ENCODE assay signal across 9 mouse cellular contexts in the genomic region with DNA sequence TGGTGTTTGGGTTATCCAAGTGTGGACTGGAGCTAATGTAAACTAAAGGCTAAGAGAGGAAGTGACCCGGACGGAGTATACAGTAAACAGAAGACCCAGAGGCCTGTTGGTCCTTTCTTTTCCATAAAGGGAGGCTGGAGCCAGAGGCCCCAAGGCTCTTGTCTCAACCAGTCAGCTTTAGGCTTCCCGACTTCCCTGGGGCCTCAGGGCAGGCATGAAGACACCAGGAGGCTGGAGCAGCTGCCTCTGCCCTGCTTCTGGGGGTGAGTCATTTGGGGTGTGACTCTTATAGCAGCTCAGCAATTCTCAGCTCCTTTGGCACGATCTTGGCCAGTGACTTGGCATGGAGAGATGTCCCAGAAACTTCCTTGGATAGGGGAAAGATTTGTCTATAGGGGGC.
A peak's percentile ranks its signal among the peaks of the same experiment; 100 is the strongest.
DNase-seq lines count a peak whose midpoint lies in the region; ATAC-seq and TF ChIP-seq lines count a peak whose summit lies in the region.
"Had no signal": no experiment of that assay in that cellular context is flagged by ENCODE, and none has a peak within 500 bp of the region (broad histone marks: within the 10 kb centered on the region; RNA-seq: fewer than 3 reads in every experiment).

No protein-coding gene starts in this region.

- ATAC-seq in hindbrain, embryonic 16.5 days, result no peak
- no peak for ATAC-seq in hindbrain, postnatal 0 days
- peak; percentile 57; the same call in 1 of the 2 replicates for ATAC-seq in lung, embryonic 14.5 days (ENCODE audit: insufficient read depth)
- ATAC-seq in erythroblast, adult 5-6 weeks (replicated peaks; ENCODE audit: low FRiP score, poor library complexity, severe bottlenecking), result no peak
- no peak for ATAC-seq in midbrain, embryonic 14.5 days (ENCODE audit: low FRiP score, low TSS enrichment)

- H3K36me3 ChIP-seq in hindbrain, embryonic 16.5 days (ENCODE audit: control insufficient read depth, insufficient read depth, low read length), result peaks cover 15% of the 10 kb centered on the region
- peaks cover 16% of the 10 kb centered on the region; the same call in 1 of the 2 replicates for H3K36me3 ChIP-seq in hindbrain, postnatal 0 days (ENCODE audit: insufficient read depth, low read length)
- 0 out of 2 replicates have a peak, but pooled peaks cover 3% of the 10 kb centered on the region for H3K36me3 ChIP-seq in lung, embryonic 14.5 days (ENCODE audit: insufficient read depth)
- peaks cover 42% of the 10 kb centered on the region for H3K36me3 ChIP-seq in midbrain, embryonic 14.5 days (ENCODE audit: control insufficient read depth, insufficient read depth, low read length)
- H3K36me3 ChIP-seq: liver, embryonic 15.5 days had no signal

- DNase-seq in hindbrain, postnatal 0 days (ENCODE audit: low spot score), result no peak
- DNase-seq in 3T3-L1 (ENCODE audit: low read depth, low spot score), result peak; percentile 98
- peak; percentile 33 to 50 for DNase-seq in gastrocnemius, adult 8-10 months (ENCODE audit: low spot score in 2 of 2)
- DNase-seq in lung, embryonic 14.5 days, result peak; percentile 84
- no peak for DNase-seq in midbrain, embryonic 14.5 days
- no peak for DNase-seq in B cell, adult 2 months

- H3K4me3 ChIP-seq in hindbrain, embryonic 16.5 days (ENCODE audit: low read length), result no peak overlapping the region
- H3K4me3 ChIP-seq in hindbrain, postnatal 0 days (ENCODE audit: low read length), result no peak overlapping the region
- H3K4me3 ChIP-seq in lung, embryonic 14.5 days (ENCODE audit: low read depth, low read length), result no peak overlapping the region
- H3K4me3 ChIP-seq in midbrain, embryonic 14.5 days (replicated peaks; ENCODE audit: low read depth, low read length), result no peak overlapping the region
- H3K4me3 ChIP-seq: liver, embryonic 15.5 days had no signal

- H3K4me2 ChIP-seq in hindbrain, embryonic 16.5 days (ENCODE audit: low read length), result no peak overlapping the region
- H3K4me2 ChIP-seq in hindbrain, postnatal 0 days (ENCODE audit: low read depth, low read length), result no peak overlapping the region
- H3K4me2 ChIP-seq in lung, embryonic 14.5 days, result no peak overlapping the region
- H3K4me2 ChIP-seq in midbrain, embryonic 14.5 days (ENCODE audit: low read length), result no peak overlapping the region
- H3K4me2 ChIP-seq: liver, embryonic 15.5 days had no signal

- TF ChIP-seq CTCF in hindbrain, postnatal 0 days (IDR thresholded peaks at IDR 0.05; ENCODE audit: low read depth), result no peak
- no peak for TF ChIP-seq CTCF in lung, embryonic 14.5 days (IDR thresholded peaks at IDR 0.05; ENCODE audit: low read depth)

- H3K27ac ChIP-seq in hindbrain, embryonic 16.5 days (ENCODE audit: low read depth, low read length), result no peak overlapping the region
- no peak overlapping the region for H3K27ac ChIP-seq in hindbrain, postnatal 0 days
- H3K27ac ChIP-seq in lung, embryonic 14.5 days (ENCODE audit: low read depth), result peak overlapping the region; percentile 72
- H3K27ac ChIP-seq in midbrain, embryonic 14.5 days (replicated peaks; ENCODE audit: low read depth, low read length), result no peak overlapping the region
- H3K27ac ChIP-seq: liver, embryonic 15.5 days had no signal

- no peaks in the 10 kb centered on the region for H3K9me3 ChIP-seq in hindbrain, embryonic 16.5 days (ENCODE audit: control insufficient read depth, low read length)
- H3K9me3 ChIP-seq in hindbrain, postnatal 0 days (ENCODE audit: low read length), result no peaks in the 10 kb centered on the region
- H3K9me3 ChIP-seq in lung, embryonic 14.5 days (ENCODE audit: low read depth, low read length), result no peaks in the 10 kb centered on the region
- no peaks in the 10 kb centered on the region for H3K9me3 ChIP-seq in midbrain, embryonic 14.5 days (ENCODE audit: control insufficient read depth, low read length)
- H3K9me3 ChIP-seq: liver, embryonic 15.5 days had no signal

- 41% methylated on average over 4 of the region's 4 CpGs for WGBS in hindbrain, embryonic 16.5 days
- WGBS in hindbrain, postnatal 0 days, result 42% methylated on average over 4 of the region's 4 CpGs
- 13% methylated on average over 4 of the region's 4 CpGs for WGBS in lung, embryonic 14.5 days
- WGBS in midbrain, embryonic 14.5 days, result 56% methylated on average over 4 of the region's 4 CpGs

- H3K9ac ChIP-seq in hindbrain, embryonic 16.5 days (ENCODE audit: low read depth, low read length), result peak overlapping the region; percentile 22; the same call in 1 of the 2 replicates
- H3K9ac ChIP-seq in hindbrain, postnatal 0 days (replicated peaks; ENCODE audit: low read length), result no peak overlapping the region
- H3K9ac ChIP-seq in lung, embryonic 14.5 days, result no peak overlapping the region; the same call in 1 of the 2 replicates
- no peak overlapping the region for H3K9ac ChIP-seq in midbrain, embryonic 14.5 days (replicated peaks; ENCODE audit: low read length)
- H3K9ac ChIP-seq: liver, embryonic 15.5 days had no signal

- no peaks in the 10 kb centered on the region; the same call in 1 of the 2 replicates for H3K4me1 ChIP-seq in hindbrain, embryonic 16.5 days (ENCODE audit: control insufficient read depth, insufficient read depth, low read depth, low read length)
- 0 out of 2 replicates have a peak, but pooled peaks cover 5% of the 10 kb centered on the region for H3K4me1 ChIP-seq in hindbrain, postnatal 0 days (ENCODE audit: insufficient read depth, low read length)
- H3K4me1 ChIP-seq in lung, embryonic 14.5 days (ENCODE audit: insufficient read depth), result peaks cover 21% of the 10 kb centered on the region
- H3K4me1 ChIP-seq in midbrain, embryonic 14.5 days (ENCODE audit: control insufficient read depth, insufficient read depth, low read length), result no peaks in the 10 kb centered on the region
- H3K4me1 ChIP-seq: liver, embryonic 15.5 days had no signal

- H3K27me3 ChIP-seq in hindbrain, embryonic 16.5 days (replicated peaks; ENCODE audit: control insufficient read depth, insufficient read depth, low read length), result no peaks in the 10 kb centered on the region
- no peaks in the 10 kb centered on the region for H3K27me3 ChIP-seq in hindbrain, postnatal 0 days (ENCODE audit: insufficient read depth, low read length)
- H3K27me3 ChIP-seq in lung, embryonic 14.5 days (ENCODE audit: insufficient read depth, low read length), result no peaks in the 10 kb centered on the region
- no peaks in the 10 kb centered on the region for H3K27me3 ChIP-seq in midbrain, embryonic 14.5 days (ENCODE audit: control insufficient read depth, insufficient read depth, low read length)
- H3K27me3 ChIP-seq: liver, embryonic 15.5 days had no signal

Comparison
In these comparisons a context has a peak if more than half of its experiments do, and no peak if none do; other contexts are left out.
1. DNase-seq: peak in 3T3-L1 (single experiment), gastrocnemius, adult 8-10 months (2 of 2) and lung, embryonic 14.5 days (single experiment); none in hindbrain, postnatal 0 days (single experiment), midbrain, embryonic 14.5 days (single experiment) and B cell, adult 2 months (0 of 2).